Mouse (Mus musculus): Measurements from ENCODE around the gene Zfp626. TPM values are rescaled to one million over a fixed set of nuclear protein-coding genes. Genes with fewer than 3 reads are reported as not detected.
A peak's percentile ranks its signal among the peaks of the same experiment; 100 is the strongest.
"Not testable (repeated sequence)": the region's sequence is repeated elsewhere in the genome, so short reads cannot be mapped to it uniquely, and the experiment has no call there.

The Zfp626 gene
- total RNA-seq (2017): 5.9 to 14.7 TPM (median 14.1 TPM) in 3 replicates

- ATAC-seq (replicated peaks; ENCODE audit: insufficient number of reproducible peaks, low FRiP score, low TSS enrichment, poor library complexity, severe bottlenecking): not testable (repeated sequence)
Observed at GRCm38 (mm10) chr7:27806896-27807295, at the start of gene Zfp626. Gene Zfp626, plus strand, starts transcription at chr7:27807196.

- ATAC-seq (replicated peaks; ENCODE audit: insufficient number of reproducible peaks, low FRiP score, low TSS enrichment, poor library complexity, severe bottlenecking): no peak
Observed at GRCm38 (mm10) chr7:27765176-27765886, 41.7 kb upstream of the Zfp626 start.

GRCm38 (mm10) chr7:27789306-27789705 lies 17.7 kb upstream of the Zfp626 start:
- no peak for ATAC-seq (replicated peaks; ENCODE audit: insufficient number of reproducible peaks, low FRiP score, low TSS enrichment, poor library complexity, severe bottlenecking)

GRCm38 (mm10) chr7:27793865-27794264 lies 13.1 kb upstream of the Zfp626 start:
- not testable (repeated sequence) for ATAC-seq (replicated peaks; ENCODE audit: insufficient number of reproducible peaks, low FRiP score, low TSS enrichment, poor library complexity, severe bottlenecking)

GRCm38 (mm10) chr7:27794566-27794965 lies 12.4 kb upstream of the Zfp626 start:
- ATAC-seq (replicated peaks; ENCODE audit: insufficient number of reproducible peaks, low FRiP score, low TSS enrichment, poor library complexity, severe bottlenecking): no peak

- no peak for ATAC-seq (replicated peaks; ENCODE audit: insufficient number of reproducible peaks, low FRiP score, low TSS enrichment, poor library complexity, severe bottlenecking)
Observed at GRCm38 (mm10) chr7:27797906-27798811, 8.8 kb upstream of the Zfp626 start.

- ATAC-seq (replicated peaks; ENCODE audit: insufficient number of reproducible peaks, low FRiP score, low TSS enrichment, poor library complexity, severe bottlenecking): no peak
Observed at GRCm38 (mm10) chr7:27801137-27801536, 5.9 kb upstream of the Zfp626 start.

GRCm38 (mm10) chr7:27802986-27803385 lies 4.0 kb upstream of the Zfp626 start:
- no peak for ATAC-seq (replicated peaks; ENCODE audit: insufficient number of reproducible peaks, low FRiP score, low TSS enrichment, poor library complexity, severe bottlenecking)

GRCm38 (mm10) chr7:27804297-27805030 lies 2.5 kb upstream of the Zfp626 start:
- peak; percentile 92 for ATAC-seq (replicated peaks; ENCODE audit: insufficient number of reproducible peaks, low FRiP score, low TSS enrichment, poor library complexity, severe bottlenecking)

GRCm38 (mm10) chr7:27807305-27807704 lies 309 bp downstream of the Zfp626 start:
- not testable (repeated sequence) for ATAC-seq (replicated peaks; ENCODE audit: insufficient number of reproducible peaks, low FRiP score, low TSS enrichment, poor library complexity, severe bottlenecking)

GRCm38 (mm10) chr7:27818526-27819110 lies 11.6 kb downstream of the Zfp626 start:
- ATAC-seq (replicated peaks; ENCODE audit: insufficient number of reproducible peaks, low FRiP score, low TSS enrichment, poor library complexity, severe bottlenecking): no peak

GRCm38 (mm10) chr7:27822611-27823010 lies 15.6 kb downstream of the Zfp626 start:
- ATAC-seq (replicated peaks; ENCODE audit: insufficient number of reproducible peaks, low FRiP score, low TSS enrichment, poor library complexity, severe bottlenecking): no peak

- no peak for ATAC-seq (replicated peaks; ENCODE audit: insufficient number of reproducible peaks, low FRiP score, low TSS enrichment, poor library complexity, severe bottlenecking)
Observed at GRCm38 (mm10) chr7:27834131-27834530, 27.1 kb downstream of the Zfp626 start.

- no peak for ATAC-seq (replicated peaks; ENCODE audit: insufficient number of reproducible peaks, low FRiP score, low TSS enrichment, poor library complexity, severe bottlenecking)
Observed at GRCm38 (mm10) chr7:27837896-27838295, 30.9 kb downstream of the Zfp626 start.

GRCm38 (mm10) chr7:27838323-27839249 lies 31.6 kb downstream of the Zfp626 start, which contains the start of gene Zfp59:
Gene Zfp59, plus strand, starts transcription at chr7:27838607.
- peak; percentile 89 for ATAC-seq (replicated peaks; ENCODE audit: insufficient number of reproducible peaks, low FRiP score, low TSS enrichment, poor library complexity, severe bottlenecking)

GRCm38 (mm10) chr7:27839596-27839995 lies 32.6 kb downstream of the Zfp626 start:
- ATAC-seq (replicated peaks; ENCODE audit: insufficient number of reproducible peaks, low FRiP score, low TSS enrichment, poor library complexity, severe bottlenecking): no peak

- no peak for ATAC-seq (replicated peaks; ENCODE audit: insufficient number of reproducible peaks, low FRiP score, low TSS enrichment, poor library complexity, severe bottlenecking)
Observed at GRCm38 (mm10) chr7:27840104-27840503, 33.1 kb downstream of the Zfp626 start.

GRCm38 (mm10) chr7:27857227-27857626 lies 50.2 kb downstream of the Zfp626 start, which contains the start of gene Zfp607a:
Gene Zfp607a, plus strand, starts transcription at chr7:27857527.
- ATAC-seq (replicated peaks; ENCODE audit: insufficient number of reproducible peaks, low FRiP score, low TSS enrichment, poor library complexity, severe bottlenecking): no peak

Data from monocyte, adult 5-6 weeks (primary cell).